Mouse (Mus musculus) v-Abl transformed pro-B cells (cell line): ENCODE results near the gene Gadd45gip1.

ENCODE experiments used
- in situ Hi-C, 2 experiments: fragments of 400-800 bp; cut with MboI; formaldehyde crosslinking; loops; one replicate each; pipeline ENCODE4 v1.15.1; 2025; ENCODE audit not compliant: unreplicated experiment in 2 of 2

Gene Gadd45gip1

GRCm38 (mm10) chr8:84844397-84845070, 13.2 kb downstream of the Gadd45gip1 start:
- in situ Hi-C loops = loop anchor here (5.0 to 25.0 kb wide), 5 partner anchors 60 to 1107 kb away; partner anchors contain the start of genes Dnase2a (in 2 of the 2), Gm49661 (in 2 of the 2), Prdx2 (in 2 of the 2) and Rnaseh2a (in 2 of the 2)

- in situ Hi-C loops = loop anchor here (10.0 to 25.0 kb wide), 4 partner anchors 59 to 1108 kb away; partner anchors contain the start of genes Gm49661 (in 2 of the 2), Prdx2 (in 2 of the 2), Rnaseh2a (in 2 of the 2) and Adgre5 (in 1 of the 2)
Observed at GRCm38 (mm10) chr8:84845355-84846093, 14.2 kb downstream of the Gadd45gip1 start.

- in situ Hi-C loops = loop anchor here (10.0 to 25.0 kb wide), 4 partner anchors 59 to 1109 kb away; partner anchors contain the start of genes Gm49661 (in 2 of the 2), Prdx2 (in 2 of the 2), Rnaseh2a (in 2 of the 2) and Adgre5 (in 1 of the 2)
Observed at GRCm38 (mm10) chr8:84846094-84846721, 14.9 kb downstream of the Gadd45gip1 start.

GRCm38 (mm10) chr8:84846722-84847572, 15.6 kb downstream of the Gadd45gip1 start, which contains the start of gene Calr:
Gene Calr, minus strand, starts transcription at chr8:84846934.
- in situ Hi-C loops = loop anchor here (10.0 to 25.0 kb wide), 4 partner anchors 58 to 1110 kb away; partner anchors contain the start of genes Gm49661 (in 2 of the 2), Prdx2 (in 2 of the 2), Rnaseh2a (in 2 of the 2) and Adgre5 (in 1 of the 2)

GRCm38 (mm10) chr8:84847684-84848435, 16.5 kb downstream of the Gadd45gip1 start:
- in situ Hi-C loops = loop anchor here (10.0 to 25.0 kb wide), 4 partner anchors 57 to 1111 kb away; partner anchors contain the start of genes Gm49661 (in 2 of the 2), Prdx2 (in 2 of the 2), Rnaseh2a (in 2 of the 2) and Adgre5 (in 1 of the 2)

GRCm38 (mm10) chr8:84856434-84856833, 25.1 kb downstream of the Gadd45gip1 start:
- in situ Hi-C loops = no loop called here

- in situ Hi-C loops = no loop called here
Observed at GRCm38 (mm10) chr8:84856864-84857441, 25.6 kb downstream of the Gadd45gip1 start, which contains the start of gene Farsa. Gene Farsa, plus strand, starts transcription at chr8:84856989.

- in situ Hi-C loops = no loop called here
Observed at GRCm38 (mm10) chr8:84871376-84872308, 40.3 kb downstream of the Gadd45gip1 start, which contains the start of gene Syce2. Gene Syce2, plus strand, starts transcription at chr8:84872111.

GRCm38 (mm10) chr8:84872309-84872965, 41.1 kb downstream of the Gadd45gip1 start:
- in situ Hi-C loops = no loop called here

GRCm38 (mm10) chr8:84873016-84873415, 41.7 kb downstream of the Gadd45gip1 start:
- in situ Hi-C loops = no loop called here

- in situ Hi-C loops = no loop called here
Observed at GRCm38 (mm10) chr8:84874339-84874738, 43.0 kb downstream of the Gadd45gip1 start.

- in situ Hi-C loops = no loop called here
Observed at GRCm38 (mm10) chr8:84877297-84878035, 46.1 kb downstream of the Gadd45gip1 start.

- in situ Hi-C loops = no loop called here
Observed at GRCm38 (mm10) chr8:84878915-84879314, 47.6 kb downstream of the Gadd45gip1 start.

- in situ Hi-C loops = no loop called here
Observed at GRCm38 (mm10) chr8:84884728-84885127, 53.4 kb downstream of the Gadd45gip1 start.
